Mouse (Mus musculus) thymus, postnatal 14 days (tissue): ENCODE results near the gene Neil1.

Source experiments
- DNase-seq: peaks from one replicate; pipeline ENCODE4 v3.0.0; 2021

The Neil1 gene

GRCm38 (mm10) chr9:57148144-57148878 lies at the start of gene Neil1:
Neil1 (minus strand) TSS chr9:57148305.
- peak; percentile 80 for DNase-seq

DNA sequence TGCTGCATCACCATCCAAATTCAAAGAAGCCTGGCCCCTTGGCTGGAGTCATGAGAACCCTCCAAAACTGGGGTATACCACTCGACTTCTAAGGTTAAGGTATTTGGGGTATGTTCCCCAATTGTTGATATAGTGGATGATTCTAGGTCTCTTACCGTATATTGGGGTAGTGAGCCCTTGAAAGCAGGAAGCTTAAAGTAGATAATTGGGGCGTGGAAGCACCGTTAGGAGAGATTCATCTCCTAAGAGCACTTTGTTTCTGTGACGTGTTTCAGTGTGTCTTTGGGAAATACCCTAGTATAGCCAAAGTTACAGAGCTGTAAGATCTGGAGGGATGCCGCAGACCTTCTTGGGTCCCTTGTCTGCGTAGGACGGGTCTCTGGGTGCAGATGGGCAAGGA lies 49.3 kb upstream of the Neil1 start:
- no peak for DNase-seq

DNA sequence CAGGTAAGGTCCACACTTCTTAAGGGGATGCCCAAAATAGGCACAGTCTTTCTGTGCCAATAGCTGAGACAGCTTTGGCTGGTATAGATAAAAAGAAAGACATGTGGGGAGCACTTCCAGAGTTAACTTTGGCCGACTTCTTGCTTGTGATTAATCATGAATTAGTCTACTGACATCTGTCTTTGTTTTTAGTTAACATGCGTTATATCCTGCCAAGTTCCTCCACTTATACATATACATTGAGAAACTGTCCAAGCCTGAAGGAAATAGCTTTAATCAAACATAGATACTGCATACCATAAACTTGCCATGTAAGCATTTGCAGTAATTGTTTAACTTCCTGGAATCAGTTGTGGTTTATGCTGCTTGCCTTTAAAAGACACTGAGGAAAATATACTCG lies 48.6 kb upstream of the Neil1 start:
- no peak for DNase-seq

GRCm38 (mm10) chr9:57168411-57168810 lies 20.3 kb upstream of the Neil1 start:
- no peak for DNase-seq

DNA sequence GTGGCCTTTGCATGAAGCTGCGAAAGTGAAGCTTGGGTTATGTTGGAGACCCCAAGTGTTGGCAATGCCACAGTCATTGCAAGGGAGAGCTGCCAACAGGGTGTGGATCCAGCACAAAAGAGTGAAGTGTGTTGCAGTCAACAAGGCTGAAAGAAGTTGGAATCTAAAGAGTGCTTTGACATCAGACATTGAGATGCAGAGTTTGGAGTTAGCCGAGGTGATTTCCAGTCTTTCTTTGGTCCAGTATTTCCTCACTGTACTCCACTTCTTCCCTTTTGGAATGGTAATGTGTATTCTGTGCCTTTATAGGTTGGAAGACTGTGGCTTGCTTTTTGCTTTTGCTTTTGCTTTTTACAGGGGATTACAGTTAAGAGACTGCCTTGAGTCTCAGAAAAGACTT lies 18.1 kb upstream of the Neil1 start:
- DNase-seq, result no peak

GRCm38 (mm10) chr9:57163137-57163536 lies 15.0 kb upstream of the Neil1 start:
- no peak for DNase-seq

- DNase-seq, result no peak
Observed at GRCm38 (mm10) chr9:57162496-57162895, 14.4 kb upstream of the Neil1 start.

GRCm38 (mm10) chr9:57158506-57158905 lies 10.4 kb upstream of the Neil1 start:
- DNase-seq, result no peak

- DNase-seq, result peak; percentile 88
Observed at GRCm38 (mm10) chr9:57158013-57158470, 9.9 kb upstream of the Neil1 start, which contains the start of gene Commd4. Commd4 (minus strand) TSS chr9:57158331.

DNA sequence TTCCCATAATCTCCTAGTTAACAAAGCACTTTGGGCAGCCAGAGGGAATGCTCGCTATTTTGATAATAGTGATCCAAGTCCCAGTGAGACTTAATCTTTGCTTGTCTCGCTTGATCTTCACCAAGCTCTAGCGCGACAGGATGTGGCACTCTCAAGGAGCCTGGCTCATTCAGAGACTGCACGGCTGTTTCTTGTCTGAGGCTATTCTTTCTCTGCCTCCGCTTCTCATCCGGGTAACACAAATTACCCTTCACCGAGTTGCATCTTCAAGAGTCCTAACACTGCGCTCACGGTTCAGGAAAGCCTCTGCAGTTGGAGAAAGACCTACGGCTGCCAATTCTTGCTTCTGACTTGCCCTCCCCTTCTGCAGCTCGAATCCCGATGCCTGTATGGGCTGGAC lies 9.4 kb upstream of the Neil1 start:
- DNase-seq, result peak; percentile 43

GRCm38 (mm10) chr9:57156823-57157222 lies 8.7 kb upstream of the Neil1 start:
- DNase-seq, result no peak

- DNase-seq, result no peak
Observed at GRCm38 (mm10) chr9:57156383-57156782, 8.3 kb upstream of the Neil1 start.

- DNase-seq, result peak; percentile 30
Observed at GRCm38 (mm10) chr9:57152331-57152730, 4.2 kb upstream of the Neil1 start.

- DNase-seq, result no peak
Observed at GRCm38 (mm10) chr9:57150192-57150591, 2.1 kb upstream of the Neil1 start.

DNA sequence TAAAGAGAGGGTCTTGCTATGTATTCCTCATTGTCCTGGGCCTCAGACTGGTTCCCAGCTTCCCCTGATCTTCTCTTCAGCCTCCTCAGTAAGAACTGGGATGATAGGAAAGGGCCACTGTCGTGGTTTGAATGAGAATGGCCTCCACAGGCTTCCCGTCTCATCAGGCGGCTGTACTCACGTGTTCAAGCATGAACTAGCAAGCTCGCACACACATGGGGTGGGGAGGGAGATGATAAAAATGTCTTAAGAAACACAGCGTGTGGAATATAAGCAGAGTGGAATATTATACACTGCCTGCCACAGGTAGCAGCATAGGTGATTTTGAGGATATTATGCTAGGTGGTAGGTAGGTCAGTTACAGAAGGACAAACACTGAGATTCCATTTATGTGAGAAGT lies 916 bp upstream of the Neil1 start:
- DNase-seq, result peak; percentile 22

DNA sequence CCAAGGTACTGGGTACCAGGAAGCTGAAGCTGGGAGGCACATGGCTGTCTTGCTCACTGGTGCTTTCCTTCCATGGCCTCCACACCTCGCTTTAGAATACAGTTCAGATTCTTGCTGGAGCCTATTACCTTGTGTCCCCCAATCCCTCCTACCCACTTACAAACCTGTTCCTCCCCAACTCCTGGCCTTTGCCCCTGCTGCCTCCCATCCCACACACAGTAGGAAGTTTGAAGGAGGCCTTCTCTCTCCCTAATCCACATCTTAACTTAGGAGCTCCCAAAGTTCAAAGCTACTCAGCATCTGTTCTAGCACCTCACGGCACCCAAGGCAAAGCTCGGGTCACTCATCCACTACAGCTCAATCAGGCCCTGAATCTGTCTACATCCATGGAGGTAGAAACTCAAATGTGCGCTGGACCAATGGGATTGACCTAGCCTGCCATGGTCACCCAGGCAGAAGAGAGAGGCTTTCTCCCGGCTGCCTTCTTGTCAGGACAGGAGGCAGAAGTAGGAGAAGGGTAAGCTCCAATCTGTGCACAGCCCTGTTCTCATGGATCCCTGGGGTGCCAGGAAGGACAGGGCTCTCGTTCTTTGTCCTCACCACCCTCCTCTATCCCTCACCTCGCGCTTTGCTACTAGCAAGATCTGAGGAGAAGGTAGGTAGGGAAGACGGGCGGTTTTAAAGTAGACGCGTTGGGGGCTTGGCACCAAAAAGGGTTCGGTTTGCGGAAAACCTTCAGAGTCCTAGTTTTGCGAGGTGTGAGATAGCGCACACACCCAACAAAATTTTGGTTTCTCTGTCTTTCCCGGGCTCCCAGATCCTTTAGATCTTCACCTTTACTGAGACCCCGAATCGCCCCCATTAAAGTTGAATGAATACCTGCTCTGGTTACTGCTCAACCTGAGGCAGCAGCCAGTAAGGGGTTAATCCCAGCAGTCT lies 631 bp downstream of the Neil1 start:
- peak; percentile 30 for DNase-seq

DNA sequence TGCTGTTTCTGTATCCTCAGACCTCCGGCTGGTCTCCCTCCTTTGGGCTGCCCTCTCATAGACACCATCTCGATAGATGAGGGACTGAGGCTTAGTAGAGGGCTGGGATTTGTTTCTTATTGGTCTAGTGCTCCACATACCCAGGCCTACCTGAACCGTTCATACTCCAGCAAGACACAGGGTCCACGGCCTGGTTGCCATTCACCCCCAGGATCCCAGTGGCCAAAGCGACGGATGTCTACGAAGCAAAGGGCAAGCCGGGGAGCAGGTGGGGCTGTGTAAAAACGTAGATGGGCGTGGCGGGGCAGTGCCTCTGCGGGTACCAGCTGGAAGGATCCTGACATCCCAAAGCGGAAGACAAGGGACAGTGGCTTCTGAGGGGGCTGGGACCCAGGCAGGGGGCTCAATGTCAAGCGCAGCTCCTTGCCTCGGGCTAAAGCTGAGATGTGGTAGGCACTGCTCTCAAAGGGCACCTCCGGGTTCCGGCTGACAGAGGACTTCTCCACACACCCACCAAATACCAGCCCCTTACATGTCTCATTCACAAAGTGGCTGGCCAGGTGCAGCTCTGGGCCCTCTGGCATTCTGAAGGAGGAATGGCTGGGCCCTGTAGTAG lies 1.5 kb downstream of the Neil1 start:
- no peak for DNase-seq

DNA sequence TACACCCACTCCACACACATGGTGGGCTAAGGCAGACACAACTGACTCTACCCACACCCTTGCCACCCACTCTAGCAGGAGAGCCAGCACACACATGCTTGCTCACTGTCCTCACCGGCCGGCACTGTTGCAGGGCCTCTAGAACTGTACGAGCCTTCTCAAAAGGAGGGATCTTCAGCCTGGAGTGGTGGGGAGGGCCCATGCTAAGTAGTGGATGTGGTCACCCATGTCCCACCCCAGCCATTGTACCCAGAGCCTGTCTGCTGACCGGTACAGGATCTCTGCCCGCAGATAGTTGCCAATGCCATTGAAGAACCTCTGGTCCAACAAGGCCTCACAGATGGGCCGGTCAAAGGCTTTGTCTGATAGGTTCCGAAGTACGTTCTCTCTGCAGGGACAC lies 3.3 kb downstream of the Neil1 start:
- DNase-seq, result no peak

- DNase-seq, result no peak
Observed at GRCm38 (mm10) chr9:57143212-57143611, 4.9 kb downstream of the Neil1 start.

GRCm38 (mm10) chr9:57141417-57142353 lies 6.4 kb downstream of the Neil1 start:
- no peak for DNase-seq

- no peak for DNase-seq
Observed at GRCm38 (mm10) chr9:57139571-57139970, 8.5 kb downstream of the Neil1 start.

DNA sequence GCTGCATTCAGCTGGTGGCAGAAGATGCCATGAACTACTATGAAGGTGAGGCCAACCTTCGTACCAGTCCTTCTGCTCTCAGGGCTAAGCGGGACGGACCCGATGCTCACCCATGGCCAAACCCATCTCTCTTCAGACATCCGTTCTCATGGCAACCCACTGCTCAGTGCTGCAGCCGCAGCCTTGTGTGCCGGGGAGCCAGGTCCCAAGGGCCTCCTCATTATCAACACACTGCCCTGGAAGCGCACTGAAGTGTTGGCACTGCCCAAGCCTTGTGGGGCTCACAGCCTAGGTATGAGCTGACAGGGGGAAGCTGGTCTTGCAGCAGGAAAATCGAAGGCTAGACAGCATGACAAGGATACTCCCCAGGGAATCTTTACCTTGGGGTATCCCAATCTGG lies 9.0 kb downstream of the Neil1 start:
- no peak for DNase-seq
